Mouse (Mus musculus) gastrocnemius, adult 18-20 months (tissue): ENCODE results near the gene Olfr351. TPM values are rescaled to one million over a fixed set of nuclear protein-coding genes. Genes with fewer than 3 reads are reported as not detected.

Source experiments
- DNase-seq: peaks from one replicate; pipeline ENCODE4 v3.0.0; 2021; ENCODE audit warnings: low spot score
- long read RNA-seq, 2 experiments: library from polyadenylated mRNA; stranded (forward); transcript quantifications; one replicate each; pipeline ENCODE4 v2.0.0; 2021
- total RNA-seq, 2 experiments: library from RNA; stranded (reverse); gene quantifications; 2 replicates each; pipeline ENCODE4 v1.2.3; 2021

Gene Olfr351
- total RNA-seq, result not detected
- long read RNA-seq, experiment 1, result 0 reads
- long read RNA-seq, experiment 2, result 0 reads

DNA sequence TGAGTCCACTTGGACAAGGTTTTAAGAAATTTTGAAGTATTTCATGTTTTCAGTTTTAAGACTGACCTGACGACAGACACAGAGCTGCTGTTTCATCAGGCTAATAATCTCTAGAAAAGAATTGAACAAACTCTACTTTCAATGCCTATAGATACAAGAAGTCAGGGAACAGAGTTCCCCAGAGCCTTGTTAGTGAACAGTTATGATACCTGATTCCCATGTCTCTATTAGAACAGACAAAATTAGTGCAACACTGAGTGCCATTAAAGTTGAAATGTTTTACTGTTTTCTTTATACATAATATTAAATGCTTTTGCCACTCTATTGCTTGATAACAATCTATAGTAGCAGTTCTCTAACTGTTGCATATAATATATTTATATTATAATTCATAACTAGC is at the start of gene Olfr351:
Gene Olfr351, minus strand, starts transcription at position 101 of the 400 bp plus-strand sequence.
- no peak for DNase-seq

DNA sequence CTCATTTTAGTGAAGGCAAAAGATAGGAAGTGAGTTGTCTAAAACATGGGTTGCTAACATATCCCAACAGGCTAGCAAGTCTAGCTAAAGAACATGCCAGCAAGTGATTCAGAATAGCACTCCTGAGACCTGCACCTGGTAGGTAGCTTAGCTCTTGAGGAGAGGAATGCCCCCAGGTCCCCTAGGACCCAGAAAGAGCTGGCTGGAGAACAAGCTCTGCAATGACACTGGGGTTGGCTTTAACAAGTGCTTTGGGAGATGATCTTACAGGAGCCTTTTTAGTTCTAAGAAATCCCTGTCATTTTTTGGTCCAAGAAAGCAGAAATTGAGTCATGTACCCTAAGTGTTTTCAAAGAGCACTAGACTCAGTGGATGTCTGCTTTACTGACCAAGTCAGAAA is 42.9 kb upstream of the Olfr351 start, which contains the start of gene Olfr354:
Gene Olfr354, plus strand, starts transcription at position 301 of the 400 bp plus-strand sequence.
- DNase-seq, result no peak

DNA sequence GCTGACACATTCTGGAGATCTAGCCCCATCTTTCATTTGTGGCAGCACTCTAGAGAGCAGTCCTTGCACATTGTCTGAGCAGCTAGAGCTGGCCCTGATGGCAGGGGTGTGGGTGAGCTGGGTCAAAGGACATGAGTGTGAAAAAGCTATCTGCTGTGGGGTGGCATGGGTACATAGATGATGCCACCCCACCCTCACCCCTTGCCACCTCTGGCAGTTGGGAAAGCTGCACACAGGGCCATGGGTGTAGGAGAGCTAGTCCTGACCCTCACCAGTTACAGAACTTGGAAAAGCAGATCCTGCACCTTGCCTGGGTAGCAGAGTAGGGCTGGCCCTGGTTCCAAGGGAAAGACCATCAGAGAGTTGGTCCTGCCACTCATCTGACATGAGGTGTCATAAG is 34.7 kb upstream of the Olfr351 start:
- no peak for DNase-seq

DNA sequence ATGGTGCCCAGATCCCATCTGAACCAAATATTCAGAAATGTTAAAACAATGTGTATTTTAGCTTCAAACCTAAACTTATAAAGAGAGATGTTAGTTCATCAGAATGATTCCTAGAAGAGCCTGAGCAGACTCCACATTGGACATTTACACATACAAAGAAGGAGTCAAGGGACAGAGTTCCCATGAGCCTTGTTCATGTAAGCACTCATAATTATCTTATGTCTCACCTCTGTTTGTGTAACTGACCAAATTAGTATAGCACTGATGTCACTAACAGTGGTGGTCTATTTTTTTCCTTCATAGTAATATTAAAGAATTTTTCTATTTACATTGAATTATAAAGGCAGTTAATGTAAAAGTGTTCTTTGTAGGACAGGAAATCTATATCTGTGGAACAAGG is 30.4 kb upstream of the Olfr351 start, which contains the start of gene Olfr353:
Gene Olfr353, minus strand, starts transcription at position 101 of the 400 bp plus-strand sequence.
- DNase-seq, result no peak

DNA sequence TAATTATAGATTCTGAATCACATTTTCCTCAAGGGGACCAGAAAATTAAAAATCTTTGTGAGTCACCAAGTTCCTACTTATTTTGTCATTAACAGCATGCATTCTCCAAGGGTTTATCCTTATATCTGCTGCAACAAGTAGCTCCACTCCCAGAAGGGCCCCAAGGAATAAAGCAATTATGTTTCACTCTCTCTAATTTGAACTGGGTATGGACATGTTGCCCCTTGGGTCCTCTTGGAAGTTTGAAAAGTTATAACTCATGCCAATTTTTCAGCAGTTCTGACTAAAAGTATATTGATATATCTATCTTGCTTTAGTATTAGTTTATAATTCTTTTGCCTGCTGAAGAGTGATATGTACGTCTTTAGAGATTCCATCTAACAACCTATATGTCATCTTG is 5.7 kb upstream of the Olfr351 start, which contains the start of gene Olfr352:
Gene Olfr352, plus strand, starts transcription at position 301 of the 400 bp plus-strand sequence.
- DNase-seq, result no peak

DNA sequence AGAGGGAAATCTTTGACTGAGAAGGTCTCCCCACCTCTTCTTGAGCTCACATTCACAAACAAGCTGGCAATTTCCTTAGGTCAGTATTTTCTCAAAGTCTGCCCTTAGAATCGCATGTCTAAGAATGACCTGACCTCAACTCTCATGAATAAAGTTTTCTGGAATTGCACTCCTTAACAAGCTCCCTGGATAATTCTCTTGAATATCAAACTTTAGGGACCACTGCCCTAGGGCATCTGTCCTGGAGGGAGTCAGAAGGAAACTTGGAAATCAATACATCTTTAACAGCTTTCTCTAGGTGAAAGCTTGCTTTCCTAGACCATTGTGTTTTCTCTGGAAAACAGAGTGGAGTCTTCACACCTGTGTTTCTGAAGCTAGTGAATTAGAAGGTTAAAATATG is 16.4 kb downstream of the Olfr351 start, which contains the start of gene Olfr350:
Gene Olfr350, plus strand, starts transcription at position 301 of the 400 bp plus-strand sequence.
- no peak for DNase-seq

DNA sequence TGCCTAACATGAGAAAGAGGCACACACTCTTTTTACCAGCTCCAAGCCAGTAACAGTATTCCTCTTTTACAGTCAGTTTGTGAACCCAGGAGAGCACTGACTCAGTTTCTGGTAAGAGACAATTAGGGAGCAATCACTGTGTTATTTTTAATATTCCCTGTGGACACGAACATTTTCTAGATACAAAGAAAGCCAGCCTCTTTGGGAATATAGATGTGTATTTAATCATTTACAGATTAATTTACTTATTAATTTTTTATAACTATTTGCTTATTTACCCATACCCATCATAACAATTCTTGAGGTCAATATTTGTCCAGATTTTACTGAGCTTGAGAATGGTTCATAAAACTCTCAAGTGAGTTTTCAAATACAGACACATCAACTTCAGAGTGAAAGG is 45.5 kb downstream of the Olfr351 start, which contains the start of gene Olfr3:
Gene Olfr3, minus strand, starts transcription at position 101 of the 400 bp plus-strand sequence.
- no peak for DNase-seq

Other genes starting within 250 kb of the Olfr351 start
- gene Olfr345, start 222.6 kb downstream of the Olfr351 start, total RNA-seq, result not detected
- not detected for gene Olfr346, start 176.9 kb downstream of the Olfr351 start, total RNA-seq
- not detected for gene Olfr347, start 130.8 kb downstream of the Olfr351 start, total RNA-seq
- gene Olfr348, start 78.4 kb downstream of the Olfr351 start, total RNA-seq, result not detected
- not detected for gene Olfr50, start 72.1 kb downstream of the Olfr351 start, total RNA-seq
- not detected for gene Olfr3, start 45.6 kb downstream of the Olfr351 start, total RNA-seq
- gene Olfr350, start 16.4 kb downstream of the Olfr351 start, total RNA-seq, result not detected
- gene Olfr352, start 5.8 kb upstream of the Olfr351 start, total RNA-seq, result not detected
- gene Olfr353, start 30.3 kb upstream of the Olfr351 start, total RNA-seq, result not detected
- not detected for gene Olfr354, start 43.0 kb upstream of the Olfr351 start, total RNA-seq
- gene Olfr355, start 66.2 kb upstream of the Olfr351 start, total RNA-seq, result not detected
- gene Olfr356, start 74.5 kb upstream of the Olfr351 start, total RNA-seq, result not detected
- not detected for gene Olfr357, start 131.2 kb upstream of the Olfr351 start, total RNA-seq
- gene Olfr358, start 146.7 kb upstream of the Olfr351 start, total RNA-seq, result not detected
- gene Olfr360, start 203.1 kb upstream of the Olfr351 start, total RNA-seq, result not detected
- not detected for gene Olfr361, start 226.6 kb upstream of the Olfr351 start, total RNA-seq